Mouse (Mus musculus) gastrocnemius, postnatal 25 days (tissue): ENCODE results near the gene Rtn4rl1. TPM values are rescaled to one million over a fixed set of nuclear protein-coding genes. Genes with fewer than 3 reads are reported as not detected.
A peak's percentile ranks its signal among the peaks of the same experiment; 100 is the strongest.

ENCODE experiments used
- DNase-seq: peaks from one replicate; pipeline ENCODE4 v3.0.0; 2022
- total RNA-seq, 2 experiments: library from RNA; stranded (reverse); gene quantifications; 1 replicate in 1 of 2; 2 replicates in 1 of 2; pipeline ENCODE4 v1.2.3; 2021

Gene Rtn4rl1
- total RNA-seq, 2 experiments from 2014 or later, result 1.00 to 1.7 TPM

- no peak for DNase-seq
These were observed 19.9 kb downstream of the Rtn4rl1 start for GRCm38 (mm10) chr11:75213372-75214080.

GRCm38 (mm10) chr11:75214081-75214950 lies 20.7 kb downstream of the Rtn4rl1 start:
- DNase-seq, result no peak

GRCm38 (mm10) chr11:75220115-75220514 lies 26.5 kb downstream of the Rtn4rl1 start:
- DNase-seq, result no peak

- DNase-seq, result no peak
These were observed 27.0 kb downstream of the Rtn4rl1 start for GRCm38 (mm10) chr11:75220517-75221145.

GRCm38 (mm10) chr11:75224062-75224461 lies 30.5 kb downstream of the Rtn4rl1 start:
- no peak for DNase-seq

GRCm38 (mm10) chr11:75224835-75225234 lies 31.3 kb downstream of the Rtn4rl1 start:
- DNase-seq, result no peak

GRCm38 (mm10) chr11:75227632-75228031 lies 34.0 kb downstream of the Rtn4rl1 start:
- DNase-seq, result no peak

- no peak for DNase-seq
These were observed 35.7 kb downstream of the Rtn4rl1 start for GRCm38 (mm10) chr11:75229289-75229688.

GRCm38 (mm10) chr11:75230272-75230760 lies 36.7 kb downstream of the Rtn4rl1 start:
- no peak for DNase-seq

- peak; percentile 38 for DNase-seq
These were observed 38.2 kb downstream of the Rtn4rl1 start for GRCm38 (mm10) chr11:75231756-75232155.

- no peak for DNase-seq
These were observed 38.9 kb downstream of the Rtn4rl1 start for GRCm38 (mm10) chr11:75232434-75232833.

- DNase-seq, result no peak
These were observed 41.2 kb downstream of the Rtn4rl1 start for GRCm38 (mm10) chr11:75234745-75235144.

- DNase-seq, result no peak
These were observed 46.8 kb downstream of the Rtn4rl1 start for GRCm38 (mm10) chr11:75240158-75240934.

- DNase-seq, result no peak
These were observed 49.2 kb downstream of the Rtn4rl1 start for GRCm38 (mm10) chr11:75242710-75243255.

GRCm38 (mm10) chr11:75244368-75245275 lies 51.0 kb downstream of the Rtn4rl1 start:
- no peak for DNase-seq

- no peak for DNase-seq
These were observed 52.1 kb downstream of the Rtn4rl1 start for GRCm38 (mm10) chr11:75245372-75246330.

GRCm38 (mm10) chr11:75246589-75246988 lies 53.0 kb downstream of the Rtn4rl1 start:
- no peak for DNase-seq

GRCm38 (mm10) chr11:75247137-75247730 lies 53.7 kb downstream of the Rtn4rl1 start:
- no peak for DNase-seq

- no peak for DNase-seq
These were observed 56.0 kb downstream of the Rtn4rl1 start for GRCm38 (mm10) chr11:75249588-75249987.
